Mouse (Mus musculus): ENCODE results near the gene Rhof. TPM values are rescaled to one million over a fixed set of nuclear protein-coding genes. Genes with fewer than 3 reads are reported as not detected.

Rhof gene
- polyA plus RNA-seq, 1 experiment = 1.6 TPM

DNA sequence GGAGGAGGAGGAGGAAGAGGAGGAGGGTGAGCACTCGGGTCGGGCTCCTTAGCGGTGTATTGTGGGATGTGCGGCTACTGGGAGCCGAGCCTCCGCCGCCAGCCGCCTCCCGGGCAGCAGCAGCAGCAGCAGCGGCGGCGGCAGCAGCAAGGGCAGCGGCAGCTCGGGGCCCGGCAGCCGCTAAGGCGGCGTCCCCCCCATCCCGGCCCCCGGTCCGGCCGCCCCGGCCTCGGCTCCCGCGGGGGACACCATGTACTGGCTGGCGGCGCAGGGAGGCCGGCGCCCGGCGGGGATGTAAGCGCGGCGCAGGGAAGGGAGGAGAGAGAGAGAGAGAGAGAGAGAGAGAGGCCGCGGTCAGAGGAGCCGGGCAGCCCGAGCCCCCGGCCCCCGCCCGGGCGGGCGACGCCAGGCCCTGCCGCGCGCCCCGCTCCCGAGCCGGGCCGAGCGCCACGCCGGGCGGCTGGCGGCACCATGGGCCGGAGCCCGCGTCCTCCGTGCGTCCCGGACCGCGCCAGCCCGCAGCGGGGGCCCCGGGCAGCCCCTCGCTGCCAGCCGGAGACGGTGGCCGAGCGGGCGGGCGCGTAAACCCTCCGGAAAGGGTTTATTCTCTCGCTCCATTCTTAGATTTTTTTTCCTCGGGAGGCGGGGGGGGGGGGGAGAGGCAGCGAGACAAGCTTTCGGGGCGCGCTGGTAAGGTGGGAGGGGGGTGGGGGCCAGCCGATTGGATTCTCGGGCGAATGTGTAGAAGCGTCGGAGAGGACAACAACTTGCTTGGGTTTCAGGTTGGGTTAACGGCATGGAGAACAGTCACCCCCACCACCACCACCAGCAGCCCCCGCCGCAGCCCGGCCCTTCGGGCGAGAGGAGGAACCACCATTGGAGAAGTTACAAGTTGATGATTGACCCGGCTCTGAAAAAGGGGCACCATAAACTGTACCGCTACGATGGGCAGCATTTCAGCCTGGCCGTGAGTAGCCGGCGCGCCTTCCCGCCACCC lies 10.0 kb upstream of the Rhof start, which contains the start of gene Setd1b:
TSS of gene Setd1b (plus strand) at position 33 of the 997 bp plus-strand sequence.
- TF ChIP-seq CEBPB (IDR thresholded peaks at IDR 0.05; ENCODE audit: insufficient read depth, poor library complexity, severe bottlenecking) = no peak
- peak; percentile 68 for TF ChIP-seq POLR2A (IDR thresholded peaks at IDR 0.05; ENCODE audit: insufficient read length, low read depth)
- TF ChIP-seq POLR2AphosphoS2 (IDR thresholded peaks at IDR 0.05; ENCODE audit: insufficient read length, low read depth) = peak; percentile 72
- H3K27me3 ChIP-seq (ENCODE audit: control insufficient read depth, insufficient read depth, insufficient read length) = no peaks in the 10 kb centered on the region
- H3ac ChIP-seq (ENCODE audit: control insufficient read depth, insufficient read length) = peak within 1 kb of the TSS; percentile 98
- H3K36me3 ChIP-seq (ENCODE audit: control insufficient read depth, insufficient read depth) = peaks cover 3% of the 10 kb centered on the region
- H3K4me2 ChIP-seq (ENCODE audit: low read depth) = peak within 1 kb of the TSS; percentile 97
- peak within 1 kb of the TSS; percentile 75 for H3K4me3 ChIP-seq
- peaks cover 35% of the 10 kb centered on the region for H3K79me2 ChIP-seq (ENCODE audit: control insufficient read depth, insufficient read depth)

DNA sequence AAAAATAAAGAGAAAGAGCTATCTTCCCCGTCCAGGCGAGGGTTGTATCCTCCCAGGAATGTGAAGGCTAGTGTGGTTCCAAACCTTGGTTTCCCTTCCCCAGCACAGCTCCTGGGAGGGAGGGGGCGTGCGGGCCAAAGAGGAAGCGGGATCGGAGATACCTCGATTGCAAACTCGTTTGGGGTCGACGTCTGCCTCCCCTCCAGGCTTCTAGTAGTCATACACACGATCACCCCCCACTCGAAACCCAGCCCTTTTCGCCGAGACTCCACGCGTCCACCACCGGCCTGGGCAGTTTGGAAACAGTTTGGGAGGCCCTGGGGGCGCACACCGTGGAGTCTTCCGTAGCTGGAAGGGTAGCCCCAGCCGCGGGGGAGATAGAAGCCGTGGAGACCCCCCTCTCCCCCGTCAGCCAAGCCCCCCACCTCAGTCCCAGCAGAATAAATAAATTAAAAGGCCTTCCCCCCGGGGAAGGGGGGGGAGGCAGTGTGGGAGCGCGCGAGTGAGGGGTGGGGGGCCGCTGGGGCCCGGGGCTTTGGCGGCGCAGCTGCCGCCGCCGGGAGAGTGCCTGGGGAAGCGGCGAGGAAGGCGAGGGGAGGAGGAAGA lies 9.2 kb upstream of the Rhof start:
- H3K4me3 ChIP-seq = peak overlapping the region; percentile 75
- H3K36me3 ChIP-seq (ENCODE audit: control insufficient read depth, insufficient read depth) = peaks cover 3% of the 10 kb centered on the region
- no peaks in the 10 kb centered on the region for H3K27me3 ChIP-seq (ENCODE audit: control insufficient read depth, insufficient read depth, insufficient read length)
- TF ChIP-seq E2F4 (IDR thresholded peaks at IDR 0.05; ENCODE audit: insufficient read depth) (no peak), POLR2AphosphoS2 (IDR thresholded peaks at IDR 0.05; ENCODE audit: insufficient read length, low read depth) (peak; percentile 85), POLR2A (IDR thresholded peaks at IDR 0.05; ENCODE audit: insufficient read length, low read depth) (peak; percentile 69)
- H3ac ChIP-seq (ENCODE audit: control insufficient read depth, insufficient read length) = peak overlapping the region; percentile 98
- H3K4me2 ChIP-seq (ENCODE audit: low read depth) = peak overlapping the region; percentile 97
- peaks cover 35% of the 10 kb centered on the region for H3K79me2 ChIP-seq (ENCODE audit: control insufficient read depth, insufficient read depth)

DNA sequence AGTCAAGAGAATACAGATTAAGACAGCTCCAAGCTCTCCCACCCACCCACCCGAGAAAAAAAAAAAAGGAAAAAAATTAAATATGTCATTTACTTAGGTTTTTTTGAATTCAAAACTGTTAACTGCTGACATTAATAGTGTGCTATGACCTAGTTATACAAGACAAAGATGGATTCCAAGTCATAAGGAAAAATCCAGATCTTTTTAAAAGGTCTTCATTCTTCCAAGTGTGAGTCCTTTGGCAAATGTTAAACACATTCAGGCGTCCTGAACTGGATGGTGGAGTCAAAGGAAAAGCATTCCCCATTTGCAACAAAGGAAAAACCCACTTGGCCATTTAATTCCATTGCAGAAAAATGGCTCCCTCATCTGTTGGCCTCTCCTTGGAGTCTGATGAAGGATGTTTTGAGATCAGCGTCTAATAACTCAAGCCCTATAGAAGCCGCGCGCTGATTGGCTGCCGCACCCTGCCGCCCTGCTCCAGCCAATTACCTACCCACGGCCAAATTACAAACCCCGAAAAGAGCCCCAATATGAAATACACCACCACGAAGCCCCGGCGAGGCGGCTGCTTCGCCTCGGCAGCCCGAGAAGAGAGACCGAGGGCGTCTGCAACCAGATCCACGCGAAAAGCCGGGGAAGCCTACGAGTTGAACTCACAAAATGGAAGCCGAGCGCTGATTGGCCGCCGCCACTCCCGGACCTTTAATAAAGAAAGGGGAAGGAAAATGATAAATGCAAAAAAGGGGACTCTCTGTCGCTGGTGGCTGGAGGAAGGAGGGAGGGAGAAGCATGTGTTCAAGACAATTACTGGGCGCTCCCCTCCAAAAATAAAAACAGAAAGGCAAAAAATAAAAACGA lies 8.4 kb upstream of the Rhof start:
- TF ChIP-seq E2F4 (IDR thresholded peaks at IDR 0.05; ENCODE audit: insufficient read depth) (no peak), USF1 (IDR thresholded peaks at IDR 0.05; ENCODE audit: low read depth) (no peak), TCF12 (IDR thresholded peaks at IDR 0.05; ENCODE audit: insufficient read depth, poor library complexity, severe bottlenecking) (no peak), CEBPB (IDR thresholded peaks at IDR 0.05; ENCODE audit: insufficient read depth, poor library complexity, severe bottlenecking) (no peak), MYOG (IDR thresholded peaks at IDR 0.05; ENCODE audit: control insufficient read depth in 1 of 3, insufficient read depth in 1 of 3, insufficient read length in 2 of 3, low read depth in 2 of 3) (no peak), POLR2AphosphoS2 (IDR thresholded peaks at IDR 0.05; ENCODE audit: insufficient read length, low read depth) (peak; percentile 63), MYOD1 (IDR thresholded peaks at IDR 0.05; ENCODE audit: control insufficient read depth in 1 of 3, insufficient read length in 2 of 3, low read depth in 2 of 3) (no peak), REST (IDR thresholded peaks at IDR 0.05; ENCODE audit: insufficient read depth, insufficient read length) (no peak), POLR2A (IDR thresholded peaks at IDR 0.05; ENCODE audit: insufficient read length, low read depth) (peak; percentile 64), MAX (IDR thresholded peaks at IDR 0.05; ENCODE audit: low read depth) (no peak), TCF3 (IDR thresholded peaks at IDR 0.05; ENCODE audit: insufficient read length, low read depth) (no peak), SRF (IDR thresholded peaks at IDR 0.05; ENCODE audit: control insufficient read depth, insufficient read length, low read depth) (no peak)
- Histone ChIP-seq H3K4me2 (ENCODE audit: low read depth) (peak overlapping the region; percentile 97), H3ac (ENCODE audit: control insufficient read depth, insufficient read length) (peak overlapping the region; percentile 98), H3K4me3 (peak overlapping the region; percentile 75), H3K36me3 (ENCODE audit: control insufficient read depth, insufficient read depth) (peaks cover 3% of the 10 kb centered on the region), H3K79me2 (ENCODE audit: control insufficient read depth, insufficient read depth) (peaks cover 35% of the 10 kb centered on the region), H3K27me3 (ENCODE audit: control insufficient read depth, insufficient read depth, insufficient read length) (no peaks in the 10 kb centered on the region)

DNA sequence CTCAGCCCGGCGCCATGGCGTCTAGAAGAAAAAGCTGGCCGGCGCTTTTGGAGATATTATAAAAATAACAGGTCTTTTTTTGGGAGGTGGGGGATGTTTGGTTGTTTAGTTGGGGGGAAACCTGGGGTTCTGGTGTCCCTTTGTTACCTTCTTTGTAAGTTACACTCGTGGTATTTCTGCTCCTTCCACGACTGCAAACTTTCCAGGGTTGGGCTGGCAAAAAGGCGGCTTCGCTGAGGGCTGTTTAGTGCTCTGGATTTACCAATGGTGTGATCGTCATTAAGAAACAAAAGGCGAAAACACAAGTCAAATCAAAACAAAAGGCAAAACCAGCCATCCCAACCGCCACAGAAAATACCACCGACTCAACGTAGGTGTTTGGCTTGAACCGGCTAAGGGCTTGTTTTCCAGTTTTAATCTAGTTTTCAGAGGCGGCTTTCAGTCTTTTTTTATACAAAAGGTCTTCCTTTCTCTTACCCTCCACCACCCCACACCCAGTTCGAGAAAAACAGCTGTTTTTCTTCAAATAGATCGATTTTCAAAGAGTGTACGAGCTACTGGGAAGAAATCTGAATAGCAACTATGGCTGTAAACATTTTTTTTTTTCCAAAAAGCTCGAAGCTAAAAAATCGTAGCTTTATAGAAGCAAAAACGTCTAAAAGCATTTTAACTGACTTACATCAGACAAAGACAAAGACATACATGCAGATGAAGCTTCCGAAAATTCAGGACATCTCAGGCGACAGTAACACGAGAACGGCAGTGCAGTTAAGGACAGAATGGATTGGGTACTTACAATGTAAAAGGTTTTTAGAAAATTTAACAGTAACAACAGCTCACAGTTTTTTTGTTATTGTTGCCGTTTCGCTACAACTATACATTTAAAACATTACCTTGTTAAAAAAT lies 7.5 kb upstream of the Rhof start:
- H3K4me2 ChIP-seq (ENCODE audit: low read depth) = peak overlapping the region; percentile 88
- H3K79me2 ChIP-seq (ENCODE audit: control insufficient read depth, insufficient read depth) = peaks cover 31% of the 10 kb centered on the region
- no peaks in the 10 kb centered on the region for H3K27me3 ChIP-seq (ENCODE audit: control insufficient read depth, insufficient read depth, insufficient read length)
- H3ac ChIP-seq (ENCODE audit: control insufficient read depth, insufficient read length) = peak overlapping the region; percentile 99
- no peak for TF ChIP-seq TCF12 (IDR thresholded peaks at IDR 0.05; ENCODE audit: insufficient read depth, poor library complexity, severe bottlenecking)
- TF ChIP-seq POLR2AphosphoS2 (IDR thresholded peaks at IDR 0.05; ENCODE audit: insufficient read length, low read depth) = peak; percentile 43
- peak; percentile 60 for TF ChIP-seq POLR2A (IDR thresholded peaks at IDR 0.05; ENCODE audit: insufficient read length, low read depth)
- no peaks in the 10 kb centered on the region for H3K36me3 ChIP-seq (ENCODE audit: control insufficient read depth, insufficient read depth)
- peak overlapping the region; percentile 75 for H3K4me3 ChIP-seq

Data from myocyte (in vitro differentiated cells).